Mouse (Mus musculus) liver, adult 2 months (tissue): ENCODE data around the gene Mrpl43.

Experiments
- CTCF ChIP-seq: fragments of 200-500 bp; IDR thresholded peaks from 2 replicates; pipeline ENCODE4 v1.5.1; 2011; ENCODE audit warnings: low read depth, low read length, control low read depth
- POLR2A ChIP-seq: fragments of 200-500 bp; IDR thresholded peaks from 2 replicates; pipeline ENCODE4 v1.6.1; 2011; ENCODE audit warnings: low read length, control low read depth; ENCODE audit not compliant: insufficient read depth; ENCODE audit errors: extremely low read depth

DNA sequence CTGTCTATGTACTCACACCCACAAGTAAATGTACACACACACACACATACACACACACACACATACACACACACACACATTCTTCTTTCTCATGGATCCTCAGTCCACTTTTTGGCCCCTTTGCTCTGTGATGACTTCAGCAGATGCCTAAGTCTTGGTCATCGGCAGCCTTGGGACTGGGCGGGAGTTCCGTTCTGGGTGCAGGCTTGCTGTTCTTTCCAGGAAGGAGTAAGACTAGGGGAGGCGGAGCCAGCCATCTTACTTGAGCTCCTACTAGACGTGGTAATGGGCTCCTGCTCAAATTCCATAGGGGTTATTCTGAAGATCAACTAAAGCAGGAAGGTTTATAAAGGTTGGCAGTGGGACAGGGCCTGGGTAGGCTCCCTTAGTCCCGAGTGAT, 14.1 kb upstream of the Mrpl43 start:
- TF ChIP-seq CTCF (no peak), POLR2A (no peak)
